Mouse (Mus musculus) right cerebral cortex, adult 18-20 months (tissue): ENCODE results near the gene Gla.
"Not testable (repeated sequence)": the region's sequence is repeated elsewhere in the genome, so short reads cannot be mapped to it uniquely, and the experiment has no call there.

ENCODE experiments used
- DNase-seq: peaks from one replicate; pipeline ENCODE4 v3.0.0; 2022; ENCODE audit warnings: mixed read lengths

The Gla gene

GRCm38 (mm10) chrX:134586447-134586846, 14.5 kb downstream of the Gla start:
- DNase-seq, result no peak

GRCm38 (mm10) chrX:134585103-134586002, 15.6 kb downstream of the Gla start, which contains the start of gene Rpl36a:
TSS of gene Rpl36a (plus strand) at chrX:134585654.
- peak; percentile 88 for DNase-seq

GRCm38 (mm10) chrX:134582888-134583669, 17.8 kb downstream of the Gla start, which contains the start of gene Btk:
TSS of gene Btk (minus strand) at chrX:134583570.
- DNase-seq, result no peak

- no peak for DNase-seq
These were observed 18.7 kb downstream of the Gla start for GRCm38 (mm10) chrX:134582270-134582669.

GRCm38 (mm10) chrX:134580528-134581305, 20.2 kb downstream of the Gla start:
- no peak for DNase-seq

GRCm38 (mm10) chrX:134577896-134578295, 23.0 kb downstream of the Gla start:
- DNase-seq, result no peak

GRCm38 (mm10) chrX:134566536-134567222, 34.2 kb downstream of the Gla start:
- no peak for DNase-seq

- DNase-seq, result no peak
These were observed 36.6 kb downstream of the Gla start for GRCm38 (mm10) chrX:134564326-134564725.

GRCm38 (mm10) chrX:134554425-134554824, 46.5 kb downstream of the Gla start:
- DNase-seq, result no peak

GRCm38 (mm10) chrX:134553326-134553725, 47.6 kb downstream of the Gla start:
- DNase-seq, result no peak

GRCm38 (mm10) chrX:134550903-134551302, 50.0 kb downstream of the Gla start:
- peak; percentile 4 for DNase-seq

GRCm38 (mm10) chrX:134547330-134547729, 53.6 kb downstream of the Gla start:
- DNase-seq, result no peak

- no peak for DNase-seq
These were observed 59.0 kb downstream of the Gla start for GRCm38 (mm10) chrX:134541955-134542308.

GRCm38 (mm10) chrX:134541145-134541954, 59.6 kb downstream of the Gla start, which contains the start of gene Timm8a1:
TSS of gene Timm8a1 (minus strand) at chrX:134541865.
- DNase-seq, result peak; percentile 35

- DNase-seq, result no peak
These were observed 60.4 kb downstream of the Gla start for GRCm38 (mm10) chrX:134540414-134541135.

GRCm38 (mm10) chrX:134539795-134540194, 61.1 kb downstream of the Gla start:
- not testable (repeated sequence) for DNase-seq
